Mouse (Mus musculus): ENCODE data around the gene Kcnk18. TPM values are rescaled to one million over a fixed set of nuclear protein-coding genes. Genes with fewer than 3 reads are reported as not detected.

Gene Kcnk18
- polyA plus RNA-seq, 1 experiment from 2014 or later: not detected

DNA sequence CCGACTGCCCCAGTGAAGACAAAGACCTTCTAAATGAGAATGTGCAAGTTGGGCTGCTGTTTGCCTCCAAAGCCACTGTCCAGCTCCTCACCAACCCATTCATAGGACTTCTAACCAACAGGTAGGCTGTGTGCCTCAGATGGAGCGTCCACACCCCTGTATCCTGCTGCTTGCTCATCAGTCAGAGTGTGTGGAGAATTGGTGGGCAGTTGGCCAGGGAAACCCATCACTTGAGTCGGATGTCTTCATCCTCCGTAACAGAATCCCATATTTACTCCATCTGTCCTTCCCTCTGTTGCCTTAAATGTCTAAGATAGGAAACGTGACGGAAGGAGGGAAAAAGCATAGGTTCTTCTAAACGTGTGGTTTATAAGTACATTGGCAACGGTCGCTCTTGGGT, 44.2 kb downstream of the Kcnk18 start:
- H3K36me3 ChIP-seq: no peaks in the 10 kb centered on the region
- no peak overlapping the region for H3K4me3 ChIP-seq
- no peak overlapping the region for H3K27ac ChIP-seq
- no peak overlapping the region for H3K4me2 ChIP-seq
- peaks cover 17% of the 10 kb centered on the region for H3K4me1 ChIP-seq
- 78% methylated on average over 9 of the region's 9 CpGs for WGBS (ENCODE audit: insufficient replicate concordance)
- no peak for ATAC-seq
- peaks cover 58% of the 10 kb centered on the region for H3K27me3 ChIP-seq (replicated peaks)
- no peaks in the 10 kb centered on the region for H3K9me3 ChIP-seq (replicated peaks)
- no peak overlapping the region for H3K9ac ChIP-seq

DNA sequence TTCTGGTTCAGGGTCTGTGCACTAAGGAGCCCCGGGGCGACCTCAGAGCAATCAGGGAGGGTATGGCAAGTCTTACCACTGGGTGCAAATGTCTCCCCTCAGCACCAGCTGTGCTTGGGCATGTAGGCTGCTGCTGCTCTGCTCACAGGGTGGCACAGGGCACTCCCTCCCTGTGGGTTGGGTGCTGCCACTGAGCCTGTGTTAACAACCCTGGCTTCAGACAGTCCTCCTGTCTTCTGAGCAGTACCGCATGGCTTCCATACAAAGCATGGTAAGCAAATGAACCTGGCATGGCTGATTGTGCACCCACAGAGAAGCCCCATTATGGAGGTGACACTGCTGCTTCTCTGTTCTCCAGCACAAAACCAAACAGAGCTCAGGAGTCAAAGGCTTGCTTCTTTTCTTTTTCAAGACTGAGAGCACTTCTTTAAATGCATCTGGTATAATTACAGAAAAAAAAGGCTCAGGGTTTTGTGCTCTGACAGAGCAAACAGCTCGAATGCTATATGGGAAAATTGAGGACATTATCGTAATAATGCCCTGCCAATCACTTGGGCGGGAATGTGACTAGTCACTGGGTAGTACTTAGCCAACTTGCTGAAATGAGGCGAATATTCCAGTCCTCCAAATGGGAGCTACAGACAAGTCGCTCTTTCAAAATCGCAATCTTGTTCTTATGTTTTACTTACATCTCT, 46.0 kb downstream of the Kcnk18 start:
- Histone ChIP-seq H3K9me3 (replicated peaks) (no peaks in the 10 kb centered on the region), H3K9ac (no peak overlapping the region), H3K4me2 (no peak overlapping the region), H3K4me3 (no peak overlapping the region), H3K27me3 (replicated peaks) (peaks cover 48% of the 10 kb centered on the region), H3K36me3 (no peaks in the 10 kb centered on the region), H3K4me1 (peaks cover 17% of the 10 kb centered on the region), H3K27ac (no peak overlapping the region)
- 65% methylated on average over 9 of the region's 9 CpGs for WGBS (ENCODE audit: insufficient replicate concordance)
- no peak for ATAC-seq

DNA sequence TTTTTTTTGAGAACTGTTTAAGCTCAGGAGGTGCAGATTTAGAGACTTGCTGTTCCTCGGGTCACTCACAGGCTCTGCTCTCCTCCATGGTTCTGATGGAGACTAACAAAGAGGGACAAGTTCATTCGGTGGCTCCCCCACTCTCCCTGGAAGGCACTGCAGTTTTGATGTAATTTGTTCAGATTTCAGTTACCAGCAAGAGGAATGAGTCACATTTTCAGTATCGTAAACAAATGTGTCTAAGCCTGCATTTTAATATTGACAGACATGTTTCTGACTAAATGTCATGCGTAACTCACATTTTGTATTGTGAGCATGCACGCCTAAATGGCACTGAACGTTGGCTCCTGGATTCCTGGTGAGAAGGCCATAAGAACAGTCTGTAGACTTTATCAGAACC, 46.9 kb downstream of the Kcnk18 start:
- Histone ChIP-seq H3K4me3 (no peak overlapping the region), H3K27me3 (replicated peaks) (peaks cover 38% of the 10 kb centered on the region), H3K27ac (no peak overlapping the region), H3K36me3 (no peaks in the 10 kb centered on the region), H3K4me1 (peaks cover 12% of the 10 kb centered on the region), H3K9me3 (replicated peaks) (no peaks in the 10 kb centered on the region), H3K9ac (no peak overlapping the region), H3K4me2 (no peak overlapping the region)
- no peak for ATAC-seq
- 67% methylated on average over 6 of the region's 6 CpGs for WGBS (ENCODE audit: insufficient replicate concordance)

DNA sequence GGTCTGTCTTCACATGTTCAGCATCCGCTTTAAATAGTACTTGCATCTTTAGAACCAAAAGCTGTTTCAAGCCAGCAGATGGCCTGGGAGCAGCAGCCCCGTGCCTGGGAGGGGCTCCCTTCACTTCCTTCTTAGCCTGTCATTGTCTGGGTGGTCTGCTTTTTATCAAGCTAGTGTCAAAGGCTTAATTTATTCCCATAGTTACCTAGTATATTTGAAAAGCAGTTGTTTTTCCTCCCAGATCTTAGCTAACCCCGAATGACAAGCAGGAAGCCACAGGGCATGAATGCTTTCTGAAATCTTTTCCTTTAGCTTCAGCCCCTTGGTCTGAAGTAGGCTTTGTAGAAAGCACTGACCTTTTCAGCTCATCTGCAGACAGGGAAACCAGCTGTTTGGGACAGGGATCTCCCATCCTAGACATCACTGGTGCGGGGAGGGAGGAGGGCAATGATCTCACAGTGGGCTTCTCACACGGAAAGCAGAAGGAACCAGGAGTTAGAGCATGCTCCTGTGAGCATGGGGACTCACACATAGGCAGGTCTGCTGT, 48.5 kb downstream of the Kcnk18 start:
- ATAC-seq: no peak

DNA sequence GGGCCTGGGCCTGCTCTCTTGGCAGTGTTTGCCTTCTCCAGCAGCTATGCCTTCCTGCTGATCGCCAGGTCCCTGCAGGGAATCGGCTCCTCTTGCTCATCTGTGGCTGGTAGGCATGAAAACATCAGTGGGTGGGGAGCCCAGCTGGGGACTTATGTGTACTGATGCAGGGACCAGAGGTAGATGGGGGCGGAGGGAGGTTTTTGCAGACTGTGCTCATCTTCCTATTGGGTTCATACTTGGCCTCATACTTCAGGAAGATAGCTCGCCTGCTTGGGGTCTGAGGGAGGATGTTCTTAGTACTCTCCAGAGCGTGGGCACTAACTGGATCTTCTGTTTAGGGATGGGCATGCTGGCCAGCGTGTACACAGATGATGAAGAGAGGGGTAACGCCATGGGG, 54.2 kb downstream of the Kcnk18 start:
- no peak overlapping the region for H3K9ac ChIP-seq
- no peak overlapping the region for H3K27ac ChIP-seq
- 62% methylated on average over 7 of the region's 7 CpGs for WGBS (ENCODE audit: insufficient replicate concordance)
- no peaks in the 10 kb centered on the region for H3K36me3 ChIP-seq
- no peak overlapping the region for H3K4me2 ChIP-seq
- H3K9me3 ChIP-seq (replicated peaks): no peaks in the 10 kb centered on the region
- H3K4me1 ChIP-seq: no peaks in the 10 kb centered on the region
- H3K27me3 ChIP-seq (replicated peaks): no peaks in the 10 kb centered on the region
- ATAC-seq: no peak
- no peak overlapping the region for H3K4me3 ChIP-seq

More for the DNA sequence above, 48.5 kb downstream of the Kcnk18 start:
- WGBS (ENCODE audit: insufficient replicate concordance): 25% methylated on average over 5 of the region's 5 CpGs
- H3K27me3 ChIP-seq (replicated peaks): peaks cover 23% of the 10 kb centered on the region; the same call in 1 of the 2 replicates
- H3K9ac ChIP-seq: no peak overlapping the region
- no peak overlapping the region for H3K4me2 ChIP-seq
- no peaks in the 10 kb centered on the region for H3K9me3 ChIP-seq (replicated peaks)
- no peak overlapping the region for H3K27ac ChIP-seq
- H3K4me1 ChIP-seq: no peaks in the 10 kb centered on the region
- H3K36me3 ChIP-seq: no peaks in the 10 kb centered on the region
- H3K4me3 ChIP-seq: no peak overlapping the region

DNA sequence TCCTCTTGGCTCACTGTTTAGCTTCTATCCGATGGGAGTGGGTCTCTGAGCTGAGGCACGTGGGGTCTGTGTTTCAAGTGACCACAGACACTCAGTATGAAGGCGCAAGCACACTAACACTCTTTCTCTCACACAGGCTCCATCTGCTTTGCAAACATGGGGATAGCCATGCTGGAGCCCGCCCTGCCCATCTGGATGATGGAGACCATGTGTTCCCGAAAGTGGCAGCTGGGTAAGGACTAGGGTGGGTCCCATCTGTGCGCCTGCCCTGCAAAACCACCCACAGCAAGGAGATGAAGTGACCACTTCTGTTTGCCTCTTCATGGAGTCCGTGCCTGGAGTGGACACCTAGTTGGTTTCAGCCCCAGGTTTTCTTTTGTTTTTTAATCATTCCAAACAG, 57.3 kb downstream of the Kcnk18 start:
- 82% methylated on average over 7 of the region's 7 CpGs for WGBS (ENCODE audit: insufficient replicate concordance)
- Histone ChIP-seq H3K4me3 (no peak overlapping the region), H3K36me3 (0 out of 2 replicates have a peak, but pooled peaks cover 5% of the 10 kb centered on the region), H3K9me3 (replicated peaks) (no peaks in the 10 kb centered on the region), H3K4me1 (no peaks in the 10 kb centered on the region), H3K27ac (no peak overlapping the region), H3K9ac (no peak overlapping the region), H3K27me3 (replicated peaks) (no peaks in the 10 kb centered on the region), H3K4me2 (no peak overlapping the region)
- no peak for ATAC-seq

DNA sequence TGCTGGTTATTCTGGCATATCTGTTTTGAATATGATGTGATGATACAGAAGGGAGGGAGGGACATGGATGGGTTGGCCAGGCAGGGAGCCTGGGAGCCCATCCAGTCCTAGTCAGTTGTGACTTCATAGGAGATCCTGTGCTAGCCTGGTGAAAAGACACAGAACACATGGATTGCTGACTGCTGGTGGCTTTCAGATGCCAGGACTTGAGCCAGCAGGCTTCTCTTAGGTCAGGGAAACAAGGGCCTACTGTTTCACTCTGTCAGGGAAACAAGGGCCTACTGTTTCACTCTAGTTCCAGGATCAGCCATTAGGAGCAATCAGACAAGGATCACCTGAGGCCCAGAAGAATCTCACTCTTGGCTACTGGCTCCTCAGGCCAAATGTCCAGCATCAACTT, 61.8 kb downstream of the Kcnk18 start:
- no peak for ATAC-seq
- 0 out of 2 replicates have a peak, but pooled peaks cover 9% of the 10 kb centered on the region for H3K36me3 ChIP-seq
- no peak overlapping the region for H3K27ac ChIP-seq
- no peaks in the 10 kb centered on the region for H3K27me3 ChIP-seq (replicated peaks)
- H3K4me2 ChIP-seq: no peak overlapping the region
- H3K9ac ChIP-seq: no peak overlapping the region
- no peaks in the 10 kb centered on the region for H3K9me3 ChIP-seq (replicated peaks)
- no peak overlapping the region for H3K4me3 ChIP-seq
- H3K4me1 ChIP-seq: no peaks in the 10 kb centered on the region

DNA sequence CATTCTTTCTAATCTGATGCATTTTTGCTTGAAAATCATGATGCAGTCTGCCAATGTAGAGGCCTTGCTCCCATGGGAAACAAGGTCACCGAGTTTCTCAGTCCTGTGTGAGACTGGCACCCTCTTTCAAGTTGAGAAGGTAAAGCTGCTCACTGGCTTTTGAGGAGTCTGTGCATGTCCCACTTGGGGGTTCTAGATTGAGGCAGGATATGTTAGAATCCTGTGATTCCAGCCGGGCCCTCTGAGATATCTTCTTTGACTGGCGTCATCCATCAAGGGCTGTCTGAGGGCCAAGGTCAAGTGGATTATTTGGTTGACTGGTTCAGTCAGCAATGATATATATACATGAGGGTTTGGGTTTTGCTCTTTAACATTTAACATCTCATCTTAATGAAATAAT, 63.0 kb downstream of the Kcnk18 start:
- Histone ChIP-seq H3K36me3 (peaks cover 13% of the 10 kb centered on the region; the same call in 1 of the 2 replicates), H3K9ac (no peak overlapping the region), H3K4me1 (no peaks in the 10 kb centered on the region), H3K27ac (no peak overlapping the region), H3K27me3 (replicated peaks) (no peaks in the 10 kb centered on the region), H3K4me3 (no peak overlapping the region), H3K4me2 (no peak overlapping the region), H3K9me3 (replicated peaks) (no peaks in the 10 kb centered on the region)
- ATAC-seq: no peak
- WGBS (ENCODE audit: insufficient replicate concordance): 81% methylated on average over 3 of the region's 3 CpGs

Other genes with a start within 250 kb of the Kcnk18 start
- 0.47 and 0.57 TPM in 2 replicates for gene Shtn1, start 143.1 kb upstream of the Kcnk18 start, polyA plus RNA-seq (2016; fragmentation: Nextera tagmentation; extraction: Ambion mirVana)
- not detected in 2 replicates for gene Vax1, start 49.2 kb upstream of the Kcnk18 start, polyA plus RNA-seq (2016; fragmentation: Nextera tagmentation; extraction: Ambion mirVana)
- 5.1 and 6.0 TPM in 2 replicates for gene Slc18a2, start 41.7 kb downstream of the Kcnk18 start, polyA plus RNA-seq (2016; fragmentation: Nextera tagmentation; extraction: Ambion mirVana)
- gene Rps12-ps3, start 103.1 kb downstream of the Kcnk18 start, polyA plus RNA-seq (2016; fragmentation: Nextera tagmentation; extraction: Ambion mirVana): 8.7 and 15.2 TPM in 2 replicates
- 9.1 and 9.7 TPM in 2 replicates for gene Pdzd8, start 126.6 kb downstream of the Kcnk18 start, polyA plus RNA-seq (2016; fragmentation: Nextera tagmentation; extraction: Ambion mirVana)
- 0.05 and 0.11 TPM in 2 replicates for gene Emx2, start 239.2 kb downstream of the Kcnk18 start, polyA plus RNA-seq (2016; fragmentation: Nextera tagmentation; extraction: Ambion mirVana)